Mouse (Mus musculus) left cerebral cortex, adult 2 months (tissue): ENCODE results near the gene Pnp2. TPM values are rescaled to one million over a fixed set of nuclear protein-coding genes. Genes with fewer than 3 reads are reported as not detected.
"Not testable (repeated sequence)": the region's sequence is repeated elsewhere in the genome, so short reads cannot be mapped to it uniquely, and the experiment has no call there.

Experiments
- DNase-seq, 2 experiments: peaks; one replicate each; pipeline ENCODE4 v3.0.0; 2021 to 2022; ENCODE audit warnings: low spot score in 2 of 2, mixed read lengths in 1 of 2; ENCODE audit errors: extremely low spot score in 1 of 2
- H3K27ac ChIP-seq: fragments of 200-600 bp; 2 replicates; pipeline ENCODE4 v1.8.1; 2022
- H3K4me3 ChIP-seq: fragments of 200-600 bp; 2 replicates; pipeline ENCODE4 v1.8.1; 2022
- CTCF ChIP-seq: fragments of 200-600 bp; IDR thresholded peaks from 2 replicates; pipeline ENCODE4 v1.8.1; 2022; ENCODE audit warnings: antibody characterized with exemption, mild to moderate bottlenecking, moderate library complexity
- intact Hi-C: fragments of 180-260 bp; cut with DNase I; formaldehyde crosslinking; loops from one replicate; pipeline ENCODE4 v1.15.1; 2025
- total RNA-seq, 2 experiments: library from RNA; stranded (reverse); gene quantifications; 2 replicates each; pipeline ENCODE4 v1.2.3; 2021

Pnp2 gene
- total RNA-seq, 2 experiments from 2014 or later, result 0.81 to 0.84 TPM

DNA sequence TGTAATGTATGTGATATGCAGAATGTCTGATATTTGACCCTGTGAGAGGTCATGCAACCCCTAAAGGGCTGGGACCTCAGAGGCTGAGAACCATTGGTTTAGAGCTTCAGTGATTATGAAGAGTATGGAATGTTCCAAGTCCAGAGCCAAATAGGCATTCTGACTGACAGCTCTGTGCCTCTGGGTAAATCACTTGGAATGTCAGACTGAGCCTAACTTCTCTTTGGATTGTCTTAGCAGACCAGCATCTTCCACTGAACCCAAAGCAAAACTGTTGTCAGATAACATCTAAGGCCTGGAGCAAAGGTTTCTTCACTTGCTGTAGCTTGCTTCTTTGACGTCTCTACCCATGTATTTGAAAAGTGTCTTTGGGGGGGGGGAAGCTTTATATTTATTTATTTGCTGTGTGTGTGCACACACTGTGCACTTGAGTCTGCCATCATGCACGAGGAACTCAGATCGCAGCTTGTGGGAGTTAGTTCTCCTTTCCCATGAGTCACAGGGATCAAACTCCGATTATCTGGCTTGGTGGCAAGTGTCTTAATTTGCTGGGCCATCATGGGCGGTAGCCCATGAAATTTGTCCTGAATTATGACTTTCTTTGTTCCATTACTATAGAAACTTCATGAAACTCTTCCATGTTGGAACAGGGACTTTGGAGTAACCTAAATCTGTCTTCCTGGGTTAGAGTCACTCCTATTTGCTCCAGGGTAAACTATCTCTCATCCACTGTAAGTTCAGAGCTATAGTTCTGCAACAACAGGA lies 12.6 kb downstream of the Pnp2 start:
- peak overlapping the region; percentile 32; the same call in 1 of the 2 replicates for H3K27ac ChIP-seq
- no peak for TF ChIP-seq CTCF
- DNase-seq, result no peak
- no peak overlapping the region for H3K4me3 ChIP-seq
- intact Hi-C loops, result no loop called here

DNA sequence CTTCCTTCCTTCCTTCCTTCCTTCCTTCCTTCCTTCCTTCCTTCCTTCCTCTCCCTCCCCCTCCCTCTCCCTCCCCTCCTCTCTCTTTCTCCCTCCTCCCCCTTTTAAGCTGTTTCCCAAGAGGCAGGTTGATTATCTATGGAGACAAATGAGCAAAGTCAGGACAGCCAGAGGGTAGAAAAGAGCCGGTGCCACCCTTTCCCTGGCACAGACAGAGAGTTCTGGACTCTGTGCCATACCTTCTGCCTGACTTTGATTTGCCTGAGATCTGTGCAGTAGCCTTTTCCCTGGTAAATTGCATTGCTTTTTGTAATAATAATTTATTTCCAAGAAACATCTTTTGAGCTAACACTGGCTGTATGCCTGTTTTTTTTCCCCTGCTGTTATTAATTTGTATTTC lies 13.2 kb downstream of the Pnp2 start:
- intact Hi-C loops, result no loop called here
- no peak for TF ChIP-seq CTCF
- no peak overlapping the region for H3K4me3 ChIP-seq
- H3K27ac ChIP-seq, result peak overlapping the region; percentile 47; the same call in 1 of the 2 replicates
- DNase-seq, result no peak

DNA sequence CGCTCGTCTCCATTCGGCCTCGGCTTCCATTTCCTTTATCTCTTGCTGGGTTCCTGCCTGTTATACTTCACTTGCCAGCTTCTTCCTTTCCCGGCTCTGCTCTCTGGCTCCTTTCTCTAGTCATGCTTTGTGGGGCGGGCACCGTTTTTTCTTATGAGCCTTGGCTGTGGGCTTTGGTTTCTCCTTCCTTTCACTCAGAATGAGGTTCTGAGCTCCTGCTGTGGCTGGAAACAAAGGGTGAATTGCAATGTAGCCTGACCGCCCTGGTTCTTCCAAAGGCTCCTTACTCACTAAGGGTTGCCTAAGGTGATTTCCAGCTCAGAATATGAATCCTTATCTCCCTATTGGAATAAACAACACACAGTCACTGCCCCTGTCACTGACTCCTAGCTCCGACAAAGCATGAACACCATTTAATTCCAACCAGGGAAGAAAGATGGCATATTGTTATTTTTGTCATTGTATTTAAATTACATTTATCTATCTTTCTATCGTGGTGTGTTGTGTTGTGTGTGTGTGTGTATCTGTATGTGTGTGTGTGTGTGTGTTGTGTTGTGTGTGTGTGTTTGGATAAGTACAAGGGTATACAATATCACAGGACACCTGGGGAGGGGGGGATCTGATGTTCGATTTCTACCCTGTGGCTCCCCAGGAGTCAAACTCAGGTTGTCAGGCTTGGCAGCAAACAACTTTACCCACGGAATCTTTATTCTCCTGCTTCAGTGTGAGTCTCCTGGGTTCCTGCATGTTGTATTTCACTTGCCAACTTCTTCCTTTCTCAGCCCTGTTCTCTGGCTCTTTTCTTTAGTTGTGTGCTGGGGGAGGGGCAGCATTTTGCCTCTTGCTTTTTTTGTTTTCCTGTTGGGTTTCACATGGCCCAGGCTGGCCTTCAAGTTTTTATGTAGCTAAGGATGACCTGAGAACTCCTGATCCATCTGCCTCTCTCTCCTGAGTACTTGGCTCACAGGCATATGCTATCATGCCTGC lies 14.1 kb downstream of the Pnp2 start:
- H3K27ac ChIP-seq, result peak overlapping the region; percentile 47; the same call in 1 of the 2 replicates
- DNase-seq, result peak in 1 of 2 experiments; percentile 44
- intact Hi-C loops, result no loop called here

DNA sequence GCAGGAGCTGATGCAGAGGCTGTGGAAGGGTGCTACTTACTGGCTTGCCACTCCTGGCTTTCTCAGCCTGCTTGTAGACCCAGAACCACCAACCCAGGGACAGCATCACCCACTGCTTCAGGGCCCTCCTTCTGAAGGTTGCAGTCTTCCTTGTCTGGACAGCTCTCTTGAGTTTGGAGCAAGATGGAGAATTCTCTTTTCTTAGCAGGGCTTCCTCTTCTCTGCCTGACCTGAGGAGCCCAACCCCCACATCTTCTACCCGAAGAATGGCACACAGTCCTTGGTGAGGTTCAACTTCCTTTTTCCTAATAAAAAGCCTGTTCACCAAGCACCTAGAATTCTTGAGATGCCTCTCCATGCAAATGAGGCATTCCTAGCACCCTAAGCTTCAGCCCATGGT lies 15.0 kb downstream of the Pnp2 start:
- no peak for DNase-seq
- TF ChIP-seq CTCF, result no peak
- Histone ChIP-seq H3K27ac (peak overlapping the region; percentile 44; the same call in 1 of the 2 replicates), H3K4me3 (no peak overlapping the region)
- intact Hi-C loops, result no loop called here

More for the DNA sequence above, 14.1 kb downstream of the Pnp2 start:
- no peak overlapping the region for H3K4me3 ChIP-seq
- no peak for TF ChIP-seq CTCF

DNA sequence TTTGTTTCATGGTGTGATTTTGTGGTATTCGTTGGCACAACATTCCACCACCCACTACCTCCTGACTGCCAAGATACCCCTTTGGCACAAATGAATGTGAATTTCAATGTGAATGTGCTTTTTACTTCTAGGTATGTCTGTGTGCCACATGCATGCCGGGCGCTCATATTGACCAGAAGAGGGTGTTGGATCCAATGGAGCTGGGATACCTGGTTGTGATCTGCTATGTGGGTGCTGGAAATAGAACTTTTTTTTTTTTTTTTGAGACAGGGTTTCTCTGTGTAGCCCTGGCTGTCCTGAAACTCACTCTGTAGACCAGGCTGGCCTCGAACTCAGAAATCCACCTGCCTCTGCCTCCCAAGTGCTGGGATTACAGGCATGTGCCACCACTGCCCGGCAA lies 17.3 kb downstream of the Pnp2 start:
- H3K4me3 ChIP-seq, intact Hi-C loops, DNase-seq, H3K27ac ChIP-seq: not testable (repeated sequence)

DNA sequence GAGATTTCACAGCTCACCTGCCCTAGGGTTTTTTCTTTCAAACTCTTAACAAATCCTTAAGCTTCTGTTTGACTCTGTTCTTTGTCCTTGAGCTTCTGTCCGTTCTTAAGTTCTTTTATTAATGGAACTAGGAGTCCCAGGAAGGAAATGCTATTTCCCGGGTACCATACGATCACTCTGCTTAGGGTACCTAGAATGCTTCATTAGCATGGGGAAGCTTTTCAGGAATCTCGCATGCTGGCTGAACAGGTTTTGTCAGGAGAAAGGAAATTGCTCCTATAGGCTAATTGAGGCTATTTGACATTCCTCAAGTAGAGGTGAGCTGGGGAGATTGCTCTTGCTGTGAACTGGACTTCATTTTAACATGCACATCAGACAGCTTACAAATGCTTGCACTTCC lies 17.9 kb downstream of the Pnp2 start:
- intact Hi-C loops, result no loop called here

DNA sequence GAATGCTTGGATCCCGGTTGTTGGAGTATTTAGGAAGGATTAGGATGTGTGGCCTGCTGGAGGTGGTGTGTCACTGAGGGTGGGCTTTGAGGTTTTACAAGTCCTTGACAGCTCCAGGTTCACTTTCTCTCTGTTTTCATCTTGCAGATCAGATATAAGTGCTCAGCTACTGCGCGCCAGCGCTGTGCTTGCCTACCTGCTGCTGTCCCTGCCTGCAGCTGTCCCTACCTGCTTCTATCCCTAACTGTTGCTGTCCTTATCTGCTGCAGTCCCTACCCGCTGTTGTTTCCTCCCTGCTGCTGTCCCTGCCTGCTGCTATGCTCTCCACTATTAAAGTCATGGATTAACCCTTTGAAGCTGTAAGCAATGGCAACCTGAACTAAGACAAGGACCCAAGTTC lies 19.2 kb downstream of the Pnp2 start:
- TF ChIP-seq CTCF, result no peak
- intact Hi-C loops, result no loop called here
- Histone ChIP-seq H3K4me3 (no peak overlapping the region), H3K27ac (no peak overlapping the region)
- DNase-seq, result no peak

More for the DNA sequence above, 17.9 kb downstream of the Pnp2 start:
- no peak overlapping the region for H3K4me3 ChIP-seq
- no peak for TF ChIP-seq CTCF
- no peak overlapping the region for H3K27ac ChIP-seq
- DNase-seq, result no peak

DNA sequence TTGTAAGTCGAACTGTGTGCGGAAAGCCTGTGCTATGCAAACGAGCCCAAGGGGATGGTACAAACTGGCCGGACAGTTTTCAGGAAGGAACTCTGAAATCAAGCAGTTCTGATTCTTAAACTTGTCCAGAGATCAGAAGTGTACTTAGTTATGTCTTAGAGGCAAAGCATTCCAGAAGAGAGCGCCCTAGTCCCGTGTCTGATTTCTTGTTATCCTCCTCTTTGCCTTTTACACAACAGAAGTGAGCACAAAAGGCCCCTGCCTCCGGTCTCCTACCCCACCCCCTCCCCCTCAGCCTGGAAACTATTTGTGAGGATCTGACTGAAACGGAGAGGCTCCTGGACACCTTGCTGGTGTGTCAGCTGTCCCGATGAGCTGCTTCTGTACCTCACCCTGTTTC lies 20.9 kb downstream of the Pnp2 start:
- peak; percentile 9 for TF ChIP-seq CTCF
- no peak overlapping the region for H3K27ac ChIP-seq
- H3K4me3 ChIP-seq, result no peak overlapping the region
- no peak for DNase-seq
- intact Hi-C loops, result loop anchor here (1.0 kb wide), 1 partner anchor 87 kb away; no protein-coding TSS in a partner anchor

DNA sequence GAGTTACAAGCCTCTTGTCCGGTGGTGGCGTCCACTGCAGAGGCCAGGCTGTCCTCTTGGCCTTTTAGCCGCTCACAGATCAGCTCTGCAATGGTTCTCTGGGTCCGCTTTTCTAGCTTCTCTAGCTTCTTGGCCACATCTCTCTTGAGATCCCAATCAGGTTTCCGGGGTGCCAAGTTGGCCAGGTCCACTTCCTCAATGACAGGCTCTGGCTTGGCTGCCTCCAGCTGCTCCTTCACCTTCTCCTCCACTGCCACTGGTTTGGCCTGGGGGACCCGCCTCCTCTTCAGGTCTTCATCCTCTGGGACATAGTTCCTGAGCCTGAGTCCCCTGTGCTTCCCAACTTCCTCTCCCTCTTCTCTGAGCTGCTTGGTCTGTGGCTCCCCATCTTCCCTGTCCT lies 22.7 kb downstream of the Pnp2 start:
- intact Hi-C loops, H3K27ac ChIP-seq, H3K4me3 ChIP-seq, DNase-seq: not testable (repeated sequence)

DNA sequence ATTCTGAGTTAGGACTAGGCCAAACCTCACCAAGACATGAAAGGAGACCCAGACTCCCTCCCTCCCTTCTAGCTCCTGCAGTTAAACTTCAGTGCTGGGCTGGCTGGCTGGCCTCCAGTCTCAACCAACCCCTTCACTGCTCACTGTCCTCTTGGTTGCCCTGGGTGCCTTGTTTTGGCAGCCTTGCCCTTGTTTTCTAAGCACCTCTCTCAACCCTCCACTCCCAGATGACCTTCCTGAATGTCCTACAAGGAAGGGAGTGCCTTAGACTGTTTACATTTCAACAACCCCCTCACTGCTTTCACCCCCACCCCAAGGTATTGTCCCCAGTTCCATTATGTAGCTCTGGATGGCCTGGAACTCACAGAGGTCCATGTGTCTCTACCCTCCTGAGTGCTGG lies 23.8 kb downstream of the Pnp2 start:
- no peak overlapping the region for H3K4me3 ChIP-seq
- intact Hi-C loops, result no loop called here
- TF ChIP-seq CTCF, result no peak
- no peak for DNase-seq
- H3K27ac ChIP-seq, result no peak overlapping the region

DNA sequence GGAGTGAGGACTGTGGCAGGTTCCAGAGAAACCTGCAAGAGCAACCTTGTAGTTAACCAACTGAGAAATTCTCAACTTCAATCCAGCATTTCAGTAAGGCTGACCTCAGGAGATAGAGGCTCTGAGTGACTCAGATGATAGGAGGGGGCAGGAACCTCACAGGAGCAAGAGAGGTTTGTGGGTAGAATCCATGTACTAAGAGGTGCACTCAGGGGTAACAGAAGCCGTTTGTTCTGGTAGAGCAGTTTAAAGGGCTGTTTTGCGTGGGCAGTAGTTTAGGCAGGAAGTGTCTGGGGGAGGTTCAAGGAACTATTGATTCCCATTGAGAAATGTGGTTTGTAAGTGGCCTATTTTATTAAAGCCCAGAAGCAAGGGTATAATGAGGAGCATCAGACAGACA lies 25.4 kb downstream of the Pnp2 start:
- no peak for DNase-seq
- Histone ChIP-seq H3K4me3 (no peak overlapping the region), H3K27ac (no peak overlapping the region)
- intact Hi-C loops, result no loop called here
- no peak for TF ChIP-seq CTCF

DNA sequence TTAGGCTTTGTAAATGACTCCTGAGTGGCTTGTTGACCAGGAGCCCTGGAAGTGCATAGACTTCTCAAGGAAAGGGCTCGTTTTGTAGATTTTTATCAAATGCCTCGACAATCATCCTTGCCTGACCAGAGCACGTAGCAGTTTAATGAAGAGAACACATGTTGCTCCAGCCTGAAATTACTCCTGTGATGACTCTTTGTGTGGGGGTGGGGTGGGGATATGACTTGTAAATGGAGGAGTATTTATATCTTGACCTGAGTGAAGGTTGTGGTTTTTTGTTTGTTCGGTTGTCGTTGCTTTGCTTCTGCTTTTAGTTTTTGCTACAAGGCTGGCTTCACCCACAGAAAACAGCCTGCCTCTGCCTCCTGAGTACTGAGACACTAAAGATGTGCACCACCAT lies 26.0 kb downstream of the Pnp2 start:
- no peak for TF ChIP-seq CTCF
- Histone ChIP-seq H3K27ac (no peak overlapping the region), H3K4me3 (no peak overlapping the region)
- intact Hi-C loops, result no loop called here
- DNase-seq, result no peak
